Mouse (Mus musculus) v-Abl transformed pro-B cells (cell line): ENCODE measurements at regions not wholly inside any gene's neighbourhood (a gene's known extent, or its start where the extent isn't known, plus 50 kb on each side); places are given as distances from the start of the nearest gene placed in this dataset.

Experiments used
- in situ Hi-C, 2 experiments: fragments of 400-800 bp; cut with MboI; formaldehyde crosslinking; loops; one replicate each; pipeline ENCODE4 v1.15.1; 2025; ENCODE audit not compliant: unreplicated experiment in 2 of 2

GRCm38 (mm10) chr14:25032899-25033298, 426.1 kb upstream of the Zmiz1 start:
- in situ Hi-C loops, result loop anchor here in 1 of 2 experiments (5.0 kb wide), 1 partner anchor 84 kb away; no protein-coding TSS in a partner anchor

DNA sequence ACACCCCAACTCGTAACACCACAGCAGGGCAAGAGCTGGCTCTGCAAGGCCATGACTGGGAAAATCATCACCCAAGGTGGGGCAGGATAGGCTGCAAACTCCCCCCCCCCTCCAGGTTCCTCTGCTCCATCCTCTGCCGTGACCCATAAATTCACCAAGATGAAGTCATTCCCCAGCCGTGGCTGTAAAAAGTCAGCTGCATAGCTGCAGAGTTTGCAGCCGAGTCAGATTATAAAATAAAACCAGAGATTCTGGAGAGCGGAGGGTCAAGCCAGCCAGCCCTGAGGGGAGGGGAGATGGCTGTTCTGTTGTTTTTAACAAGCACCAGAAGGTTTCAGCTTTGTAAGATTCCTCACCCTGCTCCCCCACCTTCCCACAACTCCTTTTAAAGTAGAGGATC, 416.7 kb upstream of the Zmiz1 start:
- in situ Hi-C loops, result no loop called here

DNA sequence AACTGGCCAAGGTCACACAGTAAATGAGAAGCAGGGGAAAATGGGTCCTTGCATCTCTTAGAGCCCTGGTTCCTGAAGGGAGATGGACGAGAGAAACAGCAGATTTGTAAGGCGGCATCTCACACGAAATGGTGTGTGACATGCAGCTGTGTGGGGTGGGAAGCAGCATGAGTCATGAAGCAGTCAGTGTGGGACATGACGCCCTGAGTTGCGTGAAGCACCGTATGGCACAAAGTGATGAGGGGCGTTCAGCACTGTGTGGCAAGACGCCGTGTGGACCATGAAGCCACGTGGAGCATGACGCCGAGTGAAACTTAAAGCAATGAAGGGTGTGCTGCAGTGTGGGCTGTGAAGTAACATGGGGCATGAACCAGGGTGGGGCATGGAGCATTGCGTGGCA, 414.9 kb upstream of the Zmiz1 start:
- in situ Hi-C loops, result no loop called here

DNA sequence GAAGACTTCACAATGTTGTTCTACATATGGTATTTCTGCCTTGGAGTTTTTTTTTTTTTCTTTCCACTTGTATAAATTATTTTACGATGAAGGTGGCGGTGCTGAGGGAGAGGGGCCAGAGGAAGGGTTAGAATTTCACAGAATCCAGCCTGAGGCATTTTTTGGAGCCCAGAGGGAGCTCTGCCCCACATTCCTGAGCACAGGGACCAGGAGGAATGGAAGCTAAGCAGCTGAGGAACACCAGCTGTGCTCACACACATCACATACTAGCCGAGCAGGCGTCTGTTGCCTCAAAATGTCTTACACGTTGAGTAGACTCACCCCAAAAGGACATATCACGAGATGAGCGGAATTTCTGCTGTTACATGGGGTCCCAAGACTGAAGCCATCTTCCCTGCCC, 414.1 kb upstream of the Zmiz1 start:
- in situ Hi-C loops, result no loop called here

DNA sequence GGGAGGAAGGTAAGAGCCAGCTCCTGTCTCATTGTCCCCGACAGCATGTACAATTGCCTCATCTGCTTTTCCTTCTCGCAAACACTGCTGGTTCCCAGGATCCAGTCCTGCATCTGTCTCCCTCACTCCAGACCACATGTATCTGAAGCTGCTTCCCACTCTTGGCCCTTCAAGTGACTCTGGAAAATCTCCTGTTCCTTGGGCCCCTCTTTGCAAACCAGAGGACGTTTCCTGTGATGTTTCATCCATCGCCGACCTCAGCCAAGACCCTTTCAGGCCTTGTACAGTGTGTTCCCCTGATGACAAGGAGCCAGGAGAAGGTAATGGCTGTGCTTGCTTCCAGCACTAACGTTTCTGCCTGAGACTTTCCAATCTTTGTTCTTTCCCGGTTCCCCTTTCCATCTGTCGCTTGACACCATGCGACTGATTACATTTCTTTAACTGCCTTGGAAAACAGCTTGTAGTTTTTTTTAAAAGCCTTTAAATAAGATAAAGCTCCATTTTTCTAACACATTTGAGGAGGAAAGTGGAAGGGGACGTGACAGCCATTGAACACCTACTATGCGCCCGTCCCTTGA, 408.2 kb upstream of the Zmiz1 start:
- in situ Hi-C loops, result no loop called here

DNA sequence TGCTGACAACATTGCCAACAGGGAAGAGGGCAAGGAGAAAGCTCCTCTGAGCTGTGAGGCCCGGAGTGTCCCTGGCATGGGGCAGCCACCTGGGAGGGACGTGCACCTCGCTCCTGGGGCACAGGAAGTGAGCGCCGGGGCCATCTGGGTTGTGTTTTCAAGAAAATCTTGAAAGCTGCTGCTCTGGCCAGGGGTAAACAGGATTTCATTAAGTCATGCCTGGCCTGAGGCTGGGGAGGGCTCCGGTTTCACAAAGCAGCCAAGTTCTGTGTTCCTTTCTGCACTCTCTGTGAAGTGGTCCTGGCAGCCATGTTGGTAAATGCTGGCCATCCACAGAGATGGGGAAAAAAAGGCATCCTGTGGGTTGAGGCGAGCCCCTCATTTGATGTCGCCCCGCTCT, 406.8 kb upstream of the Zmiz1 start:
- in situ Hi-C loops, result no loop called here

- in situ Hi-C loops, result no loop called here
Measured at GRCm38 (mm10) chr14:25059351-25059750, 399.6 kb upstream of the Zmiz1 start.

DNA sequence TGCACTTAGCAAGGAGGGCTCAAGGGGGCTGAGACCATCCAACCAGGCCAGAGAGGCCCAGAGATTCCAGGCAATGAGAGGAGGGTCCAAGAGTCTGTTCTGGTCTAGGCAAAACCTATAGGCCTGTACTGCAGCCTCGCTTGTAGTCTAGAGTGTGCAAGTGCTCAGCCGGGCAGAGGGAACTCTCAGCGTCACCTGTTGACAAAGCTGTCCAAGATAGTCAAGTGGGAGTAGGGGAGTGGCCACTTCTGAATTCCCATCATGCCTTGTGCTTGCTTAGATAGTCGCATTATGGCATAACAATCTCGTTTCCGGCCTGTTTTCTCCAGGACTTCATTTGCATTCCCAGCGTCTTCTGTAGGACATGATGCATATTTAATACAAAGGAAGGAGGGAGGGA, 398.7 kb upstream of the Zmiz1 start:
- in situ Hi-C loops, result no loop called here

- in situ Hi-C loops, result no loop called here
Measured at GRCm38 (mm10) chr14:25063090-25063489, 395.9 kb upstream of the Zmiz1 start.

- in situ Hi-C loops, result no loop called here
Measured at GRCm38 (mm10) chr14:25064190-25064947, 394.6 kb upstream of the Zmiz1 start.

DNA sequence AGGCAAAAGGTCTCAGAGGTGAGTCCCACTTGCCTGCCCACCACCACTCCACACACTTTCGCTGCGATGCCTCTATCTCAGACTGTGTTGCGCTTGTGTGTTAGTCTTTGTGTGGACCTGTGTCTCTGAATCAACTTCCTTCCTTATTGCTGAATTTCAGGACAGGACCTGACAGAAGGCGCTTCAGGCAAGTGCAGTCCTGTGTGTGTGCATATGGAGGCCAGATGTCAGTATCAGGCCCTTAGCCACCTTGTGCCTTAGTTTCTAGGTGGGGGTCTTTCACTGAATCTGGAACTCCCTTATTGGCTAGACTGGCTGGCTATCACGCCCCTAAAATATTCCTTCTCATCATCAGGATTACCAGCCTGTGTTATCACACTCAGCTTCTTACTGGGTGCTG, 391.6 kb upstream of the Zmiz1 start:
- in situ Hi-C loops, result no loop called here

- in situ Hi-C loops, result no loop called here
Measured at GRCm38 (mm10) chr14:25068430-25068829, 390.6 kb upstream of the Zmiz1 start.

DNA sequence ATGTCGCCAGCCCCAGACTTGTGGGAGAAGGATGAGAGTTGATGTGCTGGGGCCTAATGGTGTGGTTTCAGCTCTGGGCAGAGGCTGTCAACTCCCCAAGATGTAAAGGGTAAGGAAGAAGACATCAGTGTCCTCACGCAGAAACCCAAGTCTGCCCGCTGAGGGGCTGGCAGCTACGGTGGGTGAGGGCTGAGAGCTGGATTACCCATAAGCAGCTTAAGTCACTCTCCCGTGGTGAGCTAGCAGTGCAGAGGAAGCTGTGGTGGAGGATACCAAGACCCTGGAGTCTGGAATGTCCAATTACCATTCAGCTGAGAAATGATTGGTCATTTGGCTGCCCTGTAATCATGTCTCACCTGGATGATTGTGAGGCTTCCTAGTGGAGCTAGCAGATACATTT, 385.8 kb upstream of the Zmiz1 start:
- in situ Hi-C loops, result no loop called here

DNA sequence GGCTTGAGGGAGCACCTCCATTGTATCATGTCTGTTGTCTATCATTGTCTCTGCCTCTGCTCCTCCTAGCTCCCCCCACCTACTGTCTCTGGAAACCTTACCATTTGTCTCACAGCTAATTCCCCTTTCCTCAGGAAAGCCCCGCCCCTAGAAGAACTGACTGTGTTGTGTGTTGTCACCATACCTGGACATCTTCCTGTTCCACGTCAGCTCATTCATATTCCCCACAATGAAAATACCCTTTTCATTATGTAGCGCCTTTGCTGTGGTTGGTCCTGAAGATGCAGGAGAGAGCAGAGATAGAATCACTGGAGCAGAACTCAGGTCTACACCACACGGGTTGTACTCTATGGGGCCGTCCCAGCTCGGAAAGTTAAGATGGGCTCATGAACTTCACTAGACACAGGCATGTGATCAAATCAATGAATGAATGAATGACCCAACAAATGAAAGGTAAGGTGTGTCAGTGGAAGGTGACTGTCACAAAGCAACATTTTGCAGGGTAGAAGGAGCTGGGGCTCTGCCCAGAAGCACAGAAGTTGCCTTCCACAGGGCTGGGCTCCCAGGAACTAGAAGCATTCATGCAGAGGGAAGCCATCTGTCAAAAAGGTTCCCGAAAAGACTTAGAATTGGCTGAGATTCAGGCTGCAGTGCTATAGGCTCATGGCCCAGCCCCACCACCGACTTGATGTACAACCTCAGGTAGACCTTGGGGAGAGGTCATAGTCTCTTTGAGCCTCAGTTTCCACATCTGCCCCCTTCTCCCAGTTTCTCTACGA, 384.8 kb upstream of the Zmiz1 start:
- in situ Hi-C loops, result no loop called here

GRCm38 (mm10) chr14:25074891-25075290, 384.1 kb upstream of the Zmiz1 start:
- in situ Hi-C loops, result no loop called here

DNA sequence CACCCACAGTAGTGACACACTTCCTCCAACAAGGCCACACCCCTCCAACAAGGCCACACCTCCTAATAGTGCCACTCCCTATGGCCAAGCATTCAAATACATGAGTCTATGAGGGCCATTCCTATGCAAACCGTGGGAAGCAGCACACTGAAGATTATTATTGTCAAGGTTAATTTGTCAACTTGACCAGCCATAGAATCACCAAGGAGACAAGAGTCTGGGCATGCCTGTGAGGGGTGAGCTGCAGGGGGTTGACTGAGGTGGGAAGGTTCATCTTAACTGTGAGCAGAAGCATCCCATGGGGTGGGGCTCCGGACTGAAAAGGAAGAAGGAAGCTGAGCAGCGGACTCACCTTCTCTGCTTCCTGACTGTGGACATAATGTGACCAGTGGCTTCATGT, 378.6 kb upstream of the Zmiz1 start:
- in situ Hi-C loops, result no loop called here

- in situ Hi-C loops, result no loop called here
Measured at GRCm38 (mm10) chr14:25083847-25084246, 375.1 kb upstream of the Zmiz1 start.

GRCm38 (mm10) chr14:25096786-25097185, 362.2 kb upstream of the Zmiz1 start:
- in situ Hi-C loops, result no loop called here

DNA sequence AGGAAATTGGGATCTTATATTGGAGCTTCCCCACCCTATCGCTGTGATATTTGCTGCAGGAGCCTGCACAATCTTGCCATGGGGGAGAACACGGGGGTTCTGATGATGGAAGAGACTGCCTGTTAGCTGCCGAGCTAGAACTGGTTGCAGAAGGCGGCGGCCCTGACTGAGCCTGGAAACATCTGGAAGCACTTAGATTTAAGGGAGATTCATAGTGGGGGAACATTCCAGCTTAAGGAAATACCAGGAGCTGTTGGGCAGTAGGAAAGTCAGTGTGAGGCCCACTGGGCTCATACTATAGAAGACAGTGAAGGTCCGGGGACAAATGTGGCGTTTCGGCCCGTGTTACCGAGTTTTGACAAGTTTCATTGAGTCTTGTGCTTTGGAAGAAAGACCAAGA, 353.6 kb upstream of the Zmiz1 start:
- in situ Hi-C loops, result loop anchor here in 1 of 2 experiments (25.0 kb wide), 1 partner anchor 618 kb away; the partner anchor contains the start of genes Polr3a and Rps24

DNA sequence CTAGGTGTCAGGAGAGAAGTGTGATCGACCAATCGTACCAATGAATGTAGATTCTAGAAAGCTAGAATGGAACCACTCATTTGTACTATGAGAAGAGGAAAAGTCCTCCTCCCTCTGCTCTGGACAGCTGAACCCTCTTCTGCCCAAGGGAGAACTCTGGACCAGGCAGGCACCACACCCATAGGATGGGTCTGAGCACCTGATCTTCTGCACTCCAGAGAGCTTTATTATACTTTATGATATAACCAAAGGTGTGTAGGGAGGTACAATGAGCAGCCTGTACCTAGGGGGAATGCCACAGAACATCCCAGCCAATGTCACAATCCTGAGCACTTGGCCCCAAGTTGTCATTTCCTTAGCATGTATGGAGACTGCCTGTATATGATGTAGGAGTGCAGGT, 352.5 kb upstream of the Zmiz1 start:
- in situ Hi-C loops, result loop anchor here in 1 of 2 experiments (25.0 kb wide), 1 partner anchor 619 kb away; the partner anchor contains the start of genes Polr3a and Rps24

DNA sequence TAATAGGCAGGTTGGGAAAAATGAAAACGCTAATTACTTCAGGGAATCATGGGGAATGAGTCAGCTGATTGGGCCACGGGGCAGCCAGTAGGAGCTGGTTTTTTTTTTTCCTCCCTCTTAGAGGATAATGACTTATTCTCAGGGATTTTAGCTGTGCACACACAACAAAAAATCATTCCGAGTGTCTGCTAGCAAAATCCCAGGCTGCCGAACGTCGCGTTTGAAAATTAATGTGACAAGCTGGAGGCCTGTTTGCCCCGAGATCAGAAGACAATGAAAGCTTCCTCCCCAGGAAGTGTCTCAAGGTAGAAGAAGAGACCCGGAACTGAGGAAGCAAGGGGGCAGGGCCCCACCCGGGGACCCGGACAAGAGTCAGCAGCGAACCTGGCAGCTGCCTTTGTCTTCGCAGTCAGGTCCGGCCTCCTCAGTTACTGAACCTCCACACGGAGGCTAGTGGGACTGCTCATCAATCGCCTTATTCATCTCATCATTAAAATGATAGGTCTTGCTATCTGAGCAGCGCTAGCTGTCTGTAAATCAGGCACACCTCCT, 350.8 kb upstream of the Zmiz1 start:
- in situ Hi-C loops, result loop anchor here in 1 of 2 experiments (25.0 kb wide), 1 partner anchor 621 kb away; the partner anchor contains the start of genes Polr3a and Rps24
